Mouse (Mus musculus) CH12.LX (cell line): ENCODE results near the gene Dhx37. TPM values are rescaled to one million over a fixed set of nuclear protein-coding genes. Genes with fewer than 3 reads are reported as not detected.

ENCODE experiments used
- DNase-seq: peaks from one replicate; pipeline ENCODE4 v3.0.0-alpha.2; 2013; ENCODE audit errors: extremely low read depth
- H3K27ac ChIP-seq: 2 replicates; pipeline ENCODE4 v1.5.1; 2012; ENCODE audit warnings: low read depth, mild to moderate bottlenecking, control low read depth, moderate library complexity; ENCODE audit not compliant: insufficient read depth
- H3K27me3 ChIP-seq: replicated peaks from 2 replicates; pipeline ENCODE3; 2012; ENCODE audit warnings: inconsistent platforms
- H3K36me3 ChIP-seq, 2 experiments: replicated peaks in 1 of 2; 2 replicates each; pipeline versions ENCODE3 to v1.6.1; 2012; ENCODE audit warnings: inconsistent platforms in 1 of 2, low read length in 1 of 2, mild to moderate bottlenecking in 1 of 2, mixed read lengths in 1 of 2, moderate library complexity in 1 of 2; ENCODE audit not compliant: control insufficient read depth in 1 of 2, insufficient read depth in 1 of 2
- H3K4me1 ChIP-seq, 2 experiments: 2 replicates each; pipeline ENCODE4 v1.6.1; 2012; ENCODE audit warnings: inconsistent platforms in 1 of 2, moderate library complexity in 1 of 2; ENCODE audit not compliant: insufficient read depth in 2 of 2, control insufficient read depth in 1 of 2
- H3K4me2 ChIP-seq: 2 replicates; pipeline ENCODE4 v1.6.1; 2012; ENCODE audit warnings: low read depth, mild to moderate bottlenecking, control low read depth; ENCODE audit not compliant: poor library complexity, insufficient read depth, severe bottlenecking
- H3K4me3 ChIP-seq, 3 experiments: fragments of 150-350 bp in 1 of 3; sonication (generic) in 1 of 3; replicated peaks in 1 of 3; 2 replicates each; pipeline versions ENCODE3 to v1.5.1; 2011 to 2012; ENCODE audit warnings: low read depth in 2 of 3, low read length in 2 of 3, mild to moderate bottlenecking in 2 of 3, moderate library complexity in 2 of 3, control low read depth in 1 of 3, improper control_type of control experiment in 1 of 3, inconsistent platforms in 1 of 3, mixed read lengths in 1 of 3; ENCODE audit not compliant: poor library complexity in 1 of 3
- H3K79me2 ChIP-seq: replicated peaks from 2 replicates; pipeline ENCODE4 v1.6.1; 2012; ENCODE audit warnings: mild to moderate bottlenecking, moderate library complexity; ENCODE audit not compliant: control insufficient read depth, poor library complexity, insufficient read depth, severe bottlenecking; ENCODE audit errors: extremely low read depth
- H3K9ac ChIP-seq: 2 replicates; pipeline ENCODE4 v1.6.1; 2012; ENCODE audit warnings: low read depth, mild to moderate bottlenecking, control low read depth, moderate library complexity; ENCODE audit not compliant: insufficient read depth
- H3K9me3 ChIP-seq: replicated peaks from 2 replicates; pipeline ENCODE3; 2012; ENCODE audit warnings: low read length, inconsistent platforms, mixed read lengths
- BHLHE40 ChIP-seq: IDR thresholded peaks from 2 replicates; pipeline ENCODE4 v1.6.1; 2011; ENCODE audit warnings: mild to moderate bottlenecking, low read depth, low read length, improper control_type of control experiment
- CHD1 ChIP-seq: IDR thresholded peaks from 2 replicates; pipeline ENCODE4 v1.6.1; 2012; ENCODE audit warnings: low read depth, low read length, improper control_type of control experiment, inconsistent platforms
- CHD2 ChIP-seq: IDR thresholded peaks from 2 replicates; pipeline ENCODE4 v1.6.1; 2011; ENCODE audit warnings: low read length, improper control_type of control experiment
- E2F4 ChIP-seq: IDR thresholded peaks from 2 replicates; pipeline ENCODE4 v1.6.1; 2011; ENCODE audit warnings: low read depth, low read length, improper control_type of control experiment; ENCODE audit not compliant: insufficient replicate concordance
- ETS1 ChIP-seq: conservative IDR thresholded peaks from 2 replicates; pipeline ENCODE4 v1.6.1; 2012; ENCODE audit warnings: low read depth, mild to moderate bottlenecking, inconsistent platforms, low read length, improper control_type of control experiment, moderate library complexity
- HCFC1 ChIP-seq: IDR thresholded peaks from 2 replicates; pipeline ENCODE4 v1.6.1; 2012; ENCODE audit warnings: low read depth, mild to moderate bottlenecking, inconsistent platforms, low read length, improper control_type of control experiment
- KAT2A ChIP-seq: IDR thresholded peaks from 2 replicates; pipeline ENCODE4 v1.6.1; 2012; ENCODE audit warnings: low read length, improper control_type of control experiment, inconsistent platforms; ENCODE audit not compliant: insufficient replicate concordance
- MAFK ChIP-seq: IDR thresholded peaks from 2 replicates; pipeline ENCODE4 v1.6.1; 2011; ENCODE audit warnings: low read length, improper control_type of control experiment; ENCODE audit not compliant: insufficient replicate concordance
- MAZ ChIP-seq: IDR thresholded peaks from 2 replicates; pipeline ENCODE4 v1.6.1; 2012; ENCODE audit warnings: low read depth, mild to moderate bottlenecking, inconsistent platforms, low read length, improper control_type of control experiment, moderate library complexity
- MXI1 ChIP-seq: IDR thresholded peaks from 2 replicates; pipeline ENCODE4 v1.6.1; 2011; ENCODE audit warnings: mild to moderate bottlenecking, low read depth, low read length, improper control_type of control experiment
- MYC ChIP-seq: IDR thresholded peaks from 2 replicates; pipeline ENCODE4 v1.6.1; 2011; ENCODE audit warnings: low read depth, mild to moderate bottlenecking, improper control_type of control experiment, low read length
- NRF1 ChIP-seq: IDR thresholded peaks from 2 replicates; pipeline ENCODE4 v1.6.1; 2014; ENCODE audit warnings: low read depth, mild to moderate bottlenecking, inconsistent platforms, low read length, improper control_type of control experiment, moderate library complexity
- PAX5 ChIP-seq: IDR thresholded peaks from 2 replicates; pipeline ENCODE4 v1.6.1; 2012; ENCODE audit warnings: low read length, inconsistent platforms, mixed read lengths
- POLR2AphosphoS2 ChIP-seq: IDR thresholded peaks from 2 replicates; pipeline ENCODE4 v1.6.1; 2011; ENCODE audit warnings: low read depth, low read length, improper control_type of control experiment
- RAD21 ChIP-seq: IDR thresholded peaks from 2 replicates; pipeline ENCODE4 v1.6.1; 2011; ENCODE audit warnings: low read depth, mild to moderate bottlenecking, low read length, improper control_type of control experiment, moderate library complexity
- RCOR1 ChIP-seq: conservative IDR thresholded peaks from 2 replicates; pipeline ENCODE4 v1.6.1; 2012; ENCODE audit warnings: low read depth, mild to moderate bottlenecking, inconsistent platforms, low read length, improper control_type of control experiment
- SMC3 ChIP-seq: IDR thresholded peaks from 2 replicates; pipeline ENCODE4 v1.6.1; 2011; ENCODE audit warnings: low read depth, low read length, improper control_type of control experiment
- TBP ChIP-seq: conservative IDR thresholded peaks from 2 replicates; pipeline ENCODE4 v1.6.1; 2011; ENCODE audit warnings: low read depth, low read length, improper control_type of control experiment
- TCF12 ChIP-seq: IDR thresholded peaks from 2 replicates; pipeline ENCODE4 v1.6.1; 2014; ENCODE audit warnings: low read depth, mild to moderate bottlenecking, inconsistent platforms, low read length, improper control_type of control experiment
- USF1 ChIP-seq: IDR thresholded peaks from 2 replicates; pipeline ENCODE4 v1.6.1; 2014; ENCODE audit warnings: low read depth, mild to moderate bottlenecking, inconsistent platforms, low read length, improper control_type of control experiment
- dilution Hi-C: fragments of 300-500 bp; cut with MboI; formaldehyde crosslinking; loops from 2 replicates; pipeline ENCODE4 v1.14.3; 2020; ENCODE audit warnings: low sequenced_read_pairs; ENCODE audit not compliant: extremely low pct_unique_long_range_greater_than_20kb, extremely low pct_ligation_motif_present
- in situ Hi-C: fragments of 300-500 bp; cut with MboI; formaldehyde crosslinking; loops from 3 replicates; pipeline ENCODE4 v1.14.3; 2019; ENCODE audit warnings: low sequenced_read_pairs, low pct_ligation_motif_present, low pct_unique_long_range_greater_than_20kb, mixed read lengths
- polyA plus RNA-seq: library from polyadenylated mRNA; unstranded; fragments of >175 nt; gene quantifications from 2 replicates; pipeline ENCODE4 v1.2.1, GENCODE M21; 2012; ENCODE audit warnings: low read depth; ENCODE audit not compliant: insufficient read length
- total RNA-seq, 2 experiments: library from RNA; depleted of rRNA; stranded (reverse); fragments of 300-350 nt in 1 of 2; fragments of >200 nt in 1 of 2; gene quantifications; 2 replicates each; pipeline ENCODE4 v1.2.3; 2012 to 2014

Dhx37 gene
- total and polyA plus RNA-seq, 3 experiments = 21.0 to 36.9 (median 26.0) TPM

GRCm38 (mm10) chr5:125482474-125482873 lies 48.6 kb upstream of the Dhx37 start:
- H3K27ac ChIP-seq = no peak overlapping the region
- no peak overlapping the region for H3K9ac ChIP-seq
- peaks cover 16 to 90% of the 10 kb centered on the region in 2 experiments for H3K4me1 ChIP-seq
- dilution Hi-C loops = no loop called here
- no peak overlapping the region for H3K4me3 ChIP-seq
- in situ Hi-C loops = loop anchor here (10.0 kb wide), 2 partner anchors 108 to 198 kb away; no protein-coding TSS in a partner anchor
- H3K36me3 ChIP-seq = peaks cover 19 to 83% of the 10 kb centered on the region in 2 experiments
- H3K27me3 ChIP-seq = no peaks in the 10 kb centered on the region
- no peak for DNase-seq
- H3K9me3 ChIP-seq = no peaks in the 10 kb centered on the region
- H3K79me2 ChIP-seq = 0 out of 2 replicates have a peak, but pooled peaks cover 2% of the 10 kb centered on the region
- no peak overlapping the region for H3K4me2 ChIP-seq
- TF ChIP-seq CHD2 (no peak), MXI1 (no peak), HCFC1 (no peak), TCF12 (no peak), MAZ (no peak), USF1 (no peak), MYC (no peak), RAD21 (no peak), PAX5 (no peak), KAT2A (no peak), RCOR1 (no peak), TBP (no peak), E2F4 (no peak), CHD1 (no peak), BHLHE40 (no peak), POLR2AphosphoS2 (no peak), ETS1 (no peak), MAFK (no peak), SMC3 (no peak), NRF1 (no peak)
- TF ChIP-seq, all 38 proteins: peak for 0
